Mouse (Mus musculus) liver, adult 10 weeks (tissue): ENCODE results near the gene Serpind1. TPM values are rescaled to one million over a fixed set of nuclear protein-coding genes. Genes with fewer than 3 reads are reported as not detected.

Experiments
- polyA plus RNA-seq: library from polyadenylated mRNA; stranded (reverse); fragments of 350-450 nt; fragmentation: Illumina TruSeq; extraction: RNeasy Lipid Tissue Mini Kit (QIAGEN cat#74804); gene quantifications from one replicate; pipeline ENCODE4 v1.2.3, GENCODE M21; 2014; ENCODE audit warnings: low read depth, low replicate concordance

Serpind1 gene
- 698 TPM for polyA plus RNA-seq

DNA sequence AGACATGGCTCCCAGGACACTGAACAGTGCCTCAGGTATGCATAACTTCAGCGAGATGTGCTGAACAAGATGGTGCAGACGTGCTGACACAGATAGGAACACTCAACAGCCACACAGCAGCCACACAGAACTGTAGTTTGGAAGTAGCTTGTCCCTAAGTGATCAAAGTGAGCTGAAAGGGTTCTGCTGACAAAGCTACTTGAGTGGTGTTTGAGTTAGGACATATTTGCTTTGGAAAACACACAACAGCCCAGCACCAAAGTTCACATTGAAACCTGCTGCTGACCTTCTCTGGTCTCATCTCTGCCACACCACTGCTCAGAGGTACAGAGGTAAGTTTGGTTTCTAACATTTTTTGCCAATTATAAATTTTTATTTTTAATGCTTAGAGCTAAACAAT, at the start of gene Serpind1:
Serpind1 (plus strand) TSS at position 256 of the 400 bp plus-strand sequence.

Other genes starting within 250 kb of the Serpind1 start
- gene Ppil2, start 220.1 kb upstream of the Serpind1 start, polyA plus RNA-seq, result 38.8 TPM
- gene 2610318N02Rik, start 206.2 kb upstream of the Serpind1 start, polyA plus RNA-seq, result not detected
- 16.2 TPM for gene Sdf2l1, start 199.0 kb upstream of the Serpind1 start, polyA plus RNA-seq
- not detected for gene Ydjc, start 186.8 kb upstream of the Serpind1 start, polyA plus RNA-seq
- gene Ccdc116, start 184.1 kb upstream of the Serpind1 start, polyA plus RNA-seq, result not detected
- gene Ube2l3, start 128.7 kb upstream of the Serpind1 start, polyA plus RNA-seq, result 130 TPM
- gene Rimbp3, start 122.8 kb upstream of the Serpind1 start, polyA plus RNA-seq, result not detected
- 0.40 TPM for gene Hic2, start 97.8 kb upstream of the Serpind1 start, polyA plus RNA-seq
- gene Tmem191c, start 55.3 kb upstream of the Serpind1 start, polyA plus RNA-seq, result not detected
- 37.9 TPM for gene Snap29, start 74.6 kb downstream of the Serpind1 start, polyA plus RNA-seq
- gene Pi4ka, start 74.9 kb downstream of the Serpind1 start, polyA plus RNA-seq, result 7.7 TPM
- 16.2 TPM for gene Crkl, start 120.6 kb downstream of the Serpind1 start, polyA plus RNA-seq
- gene Aifm3, start 158.2 kb downstream of the Serpind1 start, polyA plus RNA-seq, result 0.13 TPM
- 12.4 TPM for gene Lztr1, start 177.3 kb downstream of the Serpind1 start, polyA plus RNA-seq
- gene Thap7, start 199.8 kb downstream of the Serpind1 start, polyA plus RNA-seq, result 1.5 TPM
- gene Lrrc74b, start 229.9 kb downstream of the Serpind1 start, polyA plus RNA-seq, result not detected
- not detected for gene P2rx6, start 230.5 kb downstream of the Serpind1 start, polyA plus RNA-seq